Mouse (Mus musculus): ENCODE data around the gene Uncx. TPM values are rescaled to one million over a fixed set of nuclear protein-coding genes. Genes with fewer than 3 reads are reported as not detected.
"Not testable (repeated sequence)": the region's sequence is repeated elsewhere in the genome, so short reads cannot be mapped to it uniquely, and the experiment has no call there.

Gene Uncx
- polyA plus RNA-seq, 2 experiments from 2014 or later = not detected

- ATAC-seq = no peak
Measured at GRCm38 (mm10) chr5:139565462-139565861, 22.2 kb downstream of the Uncx start.

DNA sequence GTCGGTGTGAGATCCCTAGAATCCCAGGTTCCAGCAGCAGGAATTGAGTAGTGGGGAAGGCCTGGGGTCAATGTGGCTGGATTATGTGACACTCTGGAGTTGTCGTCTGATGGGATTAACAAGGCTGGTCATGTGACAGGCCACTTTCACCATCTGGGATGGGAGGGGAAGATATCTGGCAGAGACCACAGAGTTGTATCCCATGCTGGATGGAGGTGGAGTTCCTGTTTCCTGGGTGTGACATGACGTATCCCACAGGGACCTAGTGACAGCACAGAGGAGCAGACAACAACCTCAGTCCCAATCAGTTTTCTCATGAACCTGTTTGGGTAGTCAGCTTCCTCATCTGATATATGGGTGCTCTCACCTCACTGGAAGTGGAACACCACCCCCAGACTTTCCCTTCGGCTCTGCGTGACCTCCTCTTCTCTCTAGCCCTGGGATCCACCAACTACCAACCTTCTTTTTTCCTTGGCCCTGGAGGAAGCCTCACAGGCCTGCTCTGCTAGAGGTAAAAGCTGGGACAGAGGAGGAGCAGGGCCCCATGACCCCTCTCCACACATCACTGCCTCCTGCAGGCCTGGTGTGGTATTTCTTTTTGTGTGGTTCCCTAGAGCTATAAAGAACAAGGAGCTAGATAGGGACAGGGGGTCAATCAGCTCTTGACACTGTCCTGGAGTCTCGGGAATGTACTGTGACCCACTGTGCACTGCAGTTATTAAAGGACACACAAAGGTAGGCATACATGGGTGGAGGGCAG is 23.5 kb downstream of the Uncx start:
- ATAC-seq = no peak

- no peak for ATAC-seq
Measured at GRCm38 (mm10) chr5:139568079-139568478, 24.8 kb downstream of the Uncx start.

DNA sequence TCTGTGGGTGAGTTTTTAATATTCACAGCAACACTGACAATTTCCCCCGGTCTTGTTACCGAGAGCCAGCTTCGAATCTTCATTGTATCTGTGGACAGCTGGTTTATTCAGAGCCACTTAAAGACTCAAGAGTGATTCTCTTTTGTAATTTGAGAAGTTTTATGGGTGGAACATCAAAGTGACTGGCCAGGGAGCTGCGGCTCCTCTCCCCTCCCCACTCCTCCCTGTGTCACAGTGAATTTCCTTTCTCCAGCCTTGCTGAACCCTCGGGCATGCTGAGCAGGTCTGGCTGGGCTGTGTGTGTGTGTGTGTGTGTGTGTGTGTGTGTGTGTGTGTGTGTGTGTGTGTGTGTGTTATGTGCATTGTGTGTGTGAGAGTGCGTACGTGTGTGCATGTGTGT is 29.2 kb downstream of the Uncx start:
- ATAC-seq = no peak

GRCm38 (mm10) chr5:139573606-139574311 is 30.5 kb downstream of the Uncx start:
- ATAC-seq = no peak

DNA sequence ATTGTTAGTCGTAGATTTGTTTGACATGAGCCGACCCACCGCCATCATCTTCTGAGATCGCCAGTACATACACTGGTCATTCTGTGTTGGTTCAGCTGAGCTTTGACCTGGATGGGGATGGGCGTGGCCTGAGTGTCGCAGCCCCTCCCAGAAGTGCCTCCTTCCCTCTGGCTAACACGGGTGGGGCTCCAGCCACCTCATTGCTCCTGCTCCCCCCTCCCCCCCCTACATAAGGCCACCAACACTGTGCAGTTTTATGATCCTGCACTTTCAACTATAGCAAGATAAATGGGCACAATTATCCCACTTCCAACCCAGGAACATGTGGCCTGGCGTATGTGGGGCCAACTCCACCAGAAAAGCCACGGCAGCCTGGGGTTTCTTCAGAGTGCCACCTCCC is 31.8 kb downstream of the Uncx start:
- no peak for ATAC-seq

DNA sequence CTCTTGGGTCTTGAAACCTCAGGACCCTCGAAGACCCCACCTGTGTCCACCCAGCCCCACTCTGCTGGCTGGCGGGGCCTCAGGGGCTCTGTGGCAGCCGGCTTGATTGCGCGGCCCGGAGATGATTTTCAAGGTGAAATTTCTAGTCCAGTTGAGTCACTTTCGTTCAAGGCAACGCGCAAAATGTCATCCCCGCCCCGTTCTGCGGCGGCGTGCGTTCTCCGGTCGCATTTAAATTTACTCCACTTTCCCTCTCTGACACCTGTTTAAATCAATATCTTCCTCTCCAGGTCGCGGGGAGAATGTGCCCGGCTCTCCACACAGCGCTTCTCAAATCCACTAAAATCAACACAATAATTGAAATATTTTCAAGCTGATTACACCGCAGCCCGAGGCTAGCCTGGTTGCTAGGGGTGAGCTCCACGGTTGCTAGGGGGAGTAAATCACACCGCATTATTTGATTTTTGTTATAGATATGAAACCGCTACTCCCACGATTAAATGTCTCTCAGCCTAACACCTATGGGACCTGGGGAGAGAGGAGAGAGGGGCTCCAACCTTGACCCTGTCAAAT is 37.0 kb downstream of the Uncx start:
- no peak for ATAC-seq

DNA sequence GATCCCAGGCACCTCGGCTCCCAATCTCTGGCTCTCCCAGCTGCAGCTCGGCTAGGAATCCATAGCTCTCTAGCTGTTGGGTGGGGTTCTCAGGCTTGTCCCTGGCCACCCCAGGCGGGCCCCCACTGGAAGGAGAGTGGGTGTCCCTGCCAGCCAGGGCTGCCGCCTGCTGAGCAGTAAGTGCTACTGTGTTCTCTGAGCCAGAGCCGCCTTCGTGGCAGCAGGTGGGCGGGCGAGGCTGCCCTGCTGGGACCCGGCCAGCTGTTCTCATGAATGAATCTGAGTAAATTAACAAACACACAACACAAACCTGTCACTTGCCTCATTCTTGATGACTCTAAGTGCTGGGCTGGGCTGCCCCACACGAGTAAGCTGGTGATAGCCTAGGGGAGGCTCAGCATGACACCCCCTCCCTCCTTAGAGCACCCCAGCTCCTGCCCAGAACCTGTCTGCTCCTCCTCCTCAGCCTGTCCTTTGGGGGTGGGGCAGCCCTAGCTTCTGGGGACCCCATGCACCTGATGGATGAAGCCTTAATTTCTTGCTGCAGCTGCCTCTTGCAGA is 38.1 kb downstream of the Uncx start:
- ATAC-seq = no peak

DNA sequence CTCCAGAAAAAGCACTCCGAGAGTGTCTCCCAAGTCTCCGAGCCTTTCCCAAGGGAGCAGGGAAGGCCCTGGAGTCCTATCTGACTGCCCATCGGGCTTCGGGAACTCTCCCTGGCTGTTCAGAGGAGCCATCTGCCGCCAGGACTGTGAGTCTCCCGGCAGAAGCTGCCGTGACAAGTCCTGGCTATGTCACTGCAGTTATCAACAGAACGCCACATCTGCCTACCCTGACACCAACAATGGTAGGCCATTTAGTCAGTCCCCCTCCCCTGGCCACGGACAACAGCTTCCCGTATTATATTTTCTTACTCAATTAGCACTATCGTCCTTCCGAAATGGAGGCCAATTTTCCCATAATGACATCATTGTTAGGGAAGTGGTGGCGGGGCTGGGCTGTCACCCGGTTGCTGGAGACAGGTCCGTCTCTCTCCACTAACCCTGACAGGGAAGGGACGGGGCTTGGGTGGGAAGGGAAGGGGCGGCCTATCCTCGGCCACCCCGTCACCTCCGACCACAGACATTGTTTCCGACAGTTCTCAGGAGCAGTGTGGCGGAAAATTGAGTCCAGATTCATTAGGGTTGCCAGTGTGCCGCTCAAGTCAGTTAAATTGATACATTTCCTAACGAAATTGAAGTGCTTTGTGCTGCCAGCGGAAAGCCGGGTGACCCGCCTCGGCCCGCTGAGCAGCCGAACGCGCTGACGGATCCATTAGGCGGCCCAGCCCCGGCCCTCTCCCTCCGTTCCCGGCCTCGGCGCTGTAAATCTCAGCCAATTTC is 41.9 kb downstream of the Uncx start:
- no peak for ATAC-seq

- ATAC-seq = no peak
Measured at GRCm38 (mm10) chr5:139585748-139586060, 42.4 kb downstream of the Uncx start.

DNA sequence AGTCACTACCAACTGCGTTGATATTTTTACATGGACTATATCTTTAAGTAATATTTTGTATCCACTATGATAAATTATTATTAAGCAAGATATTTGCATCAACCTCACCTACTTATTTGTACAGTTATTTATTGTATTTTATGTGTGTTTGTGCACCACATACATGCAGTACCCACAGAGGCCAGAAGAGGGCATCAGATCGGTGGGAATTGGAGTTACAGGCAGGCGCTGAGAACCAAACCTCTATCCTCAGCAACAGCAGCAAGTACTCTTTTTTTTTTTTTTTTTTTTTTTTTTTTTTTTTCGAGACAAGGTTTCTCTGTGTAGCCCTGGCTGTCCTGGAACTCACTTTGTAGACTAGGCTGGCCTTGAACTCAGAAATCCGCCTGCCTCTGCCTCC is 44.2 kb downstream of the Uncx start:
- ATAC-seq = not testable (repeated sequence)

DNA sequence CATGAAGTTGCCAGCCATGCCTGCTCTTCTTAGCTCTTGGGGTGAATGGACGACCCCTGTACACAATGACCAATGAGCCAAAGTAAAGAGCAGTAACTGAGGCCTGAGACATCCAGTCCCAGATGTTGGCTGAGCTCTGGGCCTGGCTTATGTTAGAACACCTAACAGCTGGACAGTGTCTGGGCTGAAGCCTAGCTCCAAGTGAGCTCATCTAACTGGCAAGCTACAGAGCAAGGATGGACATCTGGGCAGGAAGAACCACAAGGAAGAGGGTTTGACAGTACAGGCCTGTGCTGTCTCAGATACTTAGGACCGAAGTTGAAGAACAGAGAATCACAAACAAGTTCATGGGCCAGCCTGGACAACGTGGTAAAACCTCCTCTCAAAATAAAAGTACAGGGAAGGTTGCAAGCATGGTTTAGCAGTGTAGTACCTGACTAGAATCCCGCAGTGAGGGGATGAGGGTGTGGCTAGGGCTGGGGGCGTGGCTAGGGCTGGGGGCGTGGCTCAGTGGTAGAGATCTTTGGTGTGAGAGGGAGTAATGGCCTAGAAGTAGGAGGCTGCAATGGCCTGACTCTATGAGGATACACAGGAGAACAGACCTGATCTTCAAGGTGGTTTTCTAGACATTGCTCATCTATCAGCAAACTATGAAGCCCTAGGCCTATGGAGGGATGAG is 47.5 kb downstream of the Uncx start:
- not testable (repeated sequence) for ATAC-seq

GRCm38 (mm10) chr5:139592011-139592410 is 48.7 kb downstream of the Uncx start:
- ATAC-seq = no peak

DNA sequence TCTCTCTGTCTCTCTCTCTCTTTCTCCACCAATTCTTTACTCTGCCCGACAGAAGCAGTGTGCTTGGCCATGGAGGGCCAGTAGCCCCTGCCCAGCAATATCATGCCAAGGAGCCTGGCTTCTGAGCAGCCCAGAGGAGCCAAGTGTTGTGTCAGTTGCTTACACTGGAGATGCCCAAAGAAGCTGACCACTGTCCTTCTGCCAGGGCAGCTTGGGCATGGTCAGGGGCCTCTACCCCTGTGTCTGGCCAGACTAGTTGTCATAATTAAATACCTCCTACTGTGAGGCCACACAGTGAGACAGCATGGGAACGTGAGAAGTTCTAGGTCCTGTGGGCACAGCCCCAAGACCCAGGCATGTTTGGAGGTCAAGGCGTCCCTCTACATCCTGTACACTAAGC is 49.6 kb downstream of the Uncx start:
- ATAC-seq = no peak

- no peak for ATAC-seq
Measured at GRCm38 (mm10) chr5:139593746-139594145, 50.5 kb downstream of the Uncx start.

DNA sequence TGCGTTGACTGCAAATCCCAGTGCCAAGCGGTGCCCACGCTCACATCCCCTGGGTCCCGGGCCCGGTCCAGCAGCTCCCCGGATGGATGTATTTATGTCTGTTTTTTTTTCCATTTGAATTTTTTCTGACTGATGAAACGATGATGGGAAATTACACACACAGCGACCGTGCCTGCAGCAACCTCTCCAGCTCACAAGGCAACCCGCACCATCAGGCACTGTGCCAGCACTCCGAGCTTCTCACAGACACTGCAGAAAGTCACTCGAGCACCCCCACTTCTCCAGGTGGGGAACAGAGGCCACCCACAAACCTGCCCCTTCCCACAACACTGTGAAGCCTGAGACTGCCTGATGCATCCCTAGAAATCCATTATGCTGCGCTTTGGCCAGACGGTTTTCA is 51.7 kb downstream of the Uncx start:
- ATAC-seq = no peak

Other genes starting within 250 kb of the Uncx start
- 1 to 10 TPM; 3.5 to 5.7 TPM for gene Adap1, start 217.9 kb upstream of the Uncx start, polyA plus RNA-seq (2017; shearing (Covaris generic))
- 10 to 100 TPM; 62.8 to 67.6 TPM for gene Cox19, start 192.1 kb upstream of the Uncx start, polyA plus RNA-seq (2017; shearing (Covaris generic))
- gene Cyp2w1, start 190.9 kb upstream of the Uncx start, polyA plus RNA-seq (2017; shearing (Covaris generic)) = not detected
- gene Gpr146, start 165.8 kb upstream of the Uncx start, polyA plus RNA-seq (2017; shearing (Covaris generic)) = 1 to 10 TPM; 8.1 to 8.8 TPM
- gene C130050O18Rik, start 138.2 kb upstream of the Uncx start, polyA plus RNA-seq (2017; shearing (Covaris generic)) = not detected
- gene Gper1, start 120.3 kb upstream of the Uncx start, polyA plus RNA-seq (2017; shearing (Covaris generic)) = not detected
- gene 3110082I17Rik, start 83.0 kb upstream of the Uncx start, polyA plus RNA-seq (2017; shearing (Covaris generic)) = 1 to 10 TPM; 7.1 to 7.5 TPM
- 1 to 10 TPM; 6.2 to 6.9 TPM for gene Zfand2a, start 58.9 kb upstream of the Uncx start, polyA plus RNA-seq (2017; shearing (Covaris generic))
- gene Micall2, start 192.8 kb downstream of the Uncx start, polyA plus RNA-seq (2017; shearing (Covaris generic)) = not detected
- 10 to 100 TPM; 15.6 to 16.7 TPM for gene Ints1, start 232.2 kb downstream of the Uncx start, polyA plus RNA-seq (2017; shearing (Covaris generic))
- 10 to 100 TPM; 10.4 to 16.7 TPM for gene Mafk, start 248.0 kb downstream of the Uncx start, polyA plus RNA-seq (2017; shearing (Covaris generic))